Mouse (Mus musculus): ENCODE measurements around the gene Nrtn. TPM values are rescaled to one million over a fixed set of nuclear protein-coding genes. Genes with fewer than 3 reads are reported as not detected.

The Nrtn gene
- polyA plus RNA-seq, 1 experiment from 2014 or later, result 10.5 TPM

GRCm38 (mm10) chr17:56729656-56730055 is 27.7 kb downstream of the Nrtn start:
- Histone ChIP-seq H3K27me3 (replicated peaks; ENCODE audit: insufficient read depth, low read length) (no peaks in the 10 kb centered on the region), H3K9me3 (ENCODE audit: low read length) (no peaks in the 10 kb centered on the region), H3K4me1 (ENCODE audit: insufficient read depth, low read depth, low read length) (no peaks in the 10 kb centered on the region), H3K4me2 (replicated peaks; ENCODE audit: low read depth, low read length) (no peak overlapping the region), H3K4me3 (ENCODE audit: low read depth, low read length) (no peak overlapping the region), H3K36me3 (ENCODE audit: insufficient read depth, low read length) (no peaks in the 10 kb centered on the region), H3K9ac (replicated peaks; ENCODE audit: low read depth) (no peak overlapping the region), H3K27ac (ENCODE audit: low read length) (no peak overlapping the region)
- no peak for ATAC-seq
- TF ChIP-seq EP300 (IDR thresholded peaks at IDR 0.05) (no peak), CTCF (IDR thresholded peaks at IDR 0.05) (no peak)
- WGBS, result 56% methylated on average over 2 of the region's 2 CpGs
- DNase-seq (ENCODE audit: low spot score), result no peak

- Histone ChIP-seq H3K36me3 (ENCODE audit: insufficient read depth, low read length) (no peaks in the 10 kb centered on the region), H3K9ac (replicated peaks; ENCODE audit: low read depth) (no peak overlapping the region), H3K27ac (ENCODE audit: low read length) (no peak overlapping the region), H3K4me3 (ENCODE audit: low read depth, low read length) (no peak overlapping the region), H3K9me3 (ENCODE audit: low read length) (no peaks in the 10 kb centered on the region), H3K4me2 (replicated peaks; ENCODE audit: low read depth, low read length) (no peak overlapping the region), H3K4me1 (ENCODE audit: insufficient read depth, low read depth, low read length) (no peaks in the 10 kb centered on the region), H3K27me3 (replicated peaks; ENCODE audit: insufficient read depth, low read length) (no peaks in the 10 kb centered on the region)
- no peak for DNase-seq (ENCODE audit: low spot score)
- no peak for ATAC-seq
- TF ChIP-seq EP300 (IDR thresholded peaks at IDR 0.05), result no peak
- no peak for TF ChIP-seq CTCF (IDR thresholded peaks at IDR 0.05)
- WGBS, result 38% methylated on average over 6 of the region's 6 CpGs
Observed at GRCm38 (mm10) chr17:56729151-56729550, 28.2 kb downstream of the Nrtn start.

GRCm38 (mm10) chr17:56728117-56728516 is 29.2 kb downstream of the Nrtn start:
- Histone ChIP-seq H3K27ac (ENCODE audit: low read length) (no peak overlapping the region), H3K36me3 (ENCODE audit: insufficient read depth, low read length) (no peaks in the 10 kb centered on the region; the same call in 1 of the 2 replicates), H3K27me3 (replicated peaks; ENCODE audit: insufficient read depth, low read length) (no peaks in the 10 kb centered on the region), H3K9ac (replicated peaks; ENCODE audit: low read depth) (no peak overlapping the region), H3K4me2 (replicated peaks; ENCODE audit: low read depth, low read length) (no peak overlapping the region), H3K4me3 (ENCODE audit: low read depth, low read length) (no peak overlapping the region), H3K4me1 (ENCODE audit: insufficient read depth, low read depth, low read length) (no peaks in the 10 kb centered on the region), H3K9me3 (ENCODE audit: low read length) (no peaks in the 10 kb centered on the region)
- DNase-seq (ENCODE audit: low spot score), result peak; percentile 52
- peak; percentile 76 for ATAC-seq
- TF ChIP-seq CTCF (IDR thresholded peaks at IDR 0.05) (no peak), EP300 (IDR thresholded peaks at IDR 0.05) (no peak)
- 6% methylated on average over 12 of the region's 12 CpGs for WGBS

GRCm38 (mm10) chr17:56727659-56728058 is 29.7 kb downstream of the Nrtn start:
- H3K27ac ChIP-seq (ENCODE audit: low read length), result no peak overlapping the region
- H3K9me3 ChIP-seq (ENCODE audit: low read length), result no peaks in the 10 kb centered on the region
- H3K9ac ChIP-seq (replicated peaks; ENCODE audit: low read depth), result no peak overlapping the region
- no peaks in the 10 kb centered on the region for H3K27me3 ChIP-seq (replicated peaks; ENCODE audit: insufficient read depth, low read length)
- WGBS, result 13% methylated on average over 12 of the region's 12 CpGs
- TF ChIP-seq EP300 (IDR thresholded peaks at IDR 0.05), result no peak
- no peak for TF ChIP-seq CTCF (IDR thresholded peaks at IDR 0.05)
- H3K4me3 ChIP-seq (ENCODE audit: low read depth, low read length), result no peak overlapping the region
- no peak for DNase-seq (ENCODE audit: low spot score)
- H3K36me3 ChIP-seq (ENCODE audit: insufficient read depth, low read length), result peaks cover 3% of the 10 kb centered on the region; the same call in 1 of the 2 replicates
- H3K4me1 ChIP-seq (ENCODE audit: insufficient read depth, low read depth, low read length), result no peaks in the 10 kb centered on the region
- ATAC-seq, result no peak
- no peak overlapping the region for H3K4me2 ChIP-seq (replicated peaks; ENCODE audit: low read depth, low read length)

- no peaks in the 10 kb centered on the region for H3K9me3 ChIP-seq (ENCODE audit: low read length)
- H3K4me3 ChIP-seq (ENCODE audit: low read depth, low read length), result no peak overlapping the region
- TF ChIP-seq CTCF (IDR thresholded peaks at IDR 0.05) (no peak), EP300 (IDR thresholded peaks at IDR 0.05) (no peak)
- H3K4me2 ChIP-seq (replicated peaks; ENCODE audit: low read depth, low read length), result no peak overlapping the region
- H3K27me3 ChIP-seq (replicated peaks; ENCODE audit: insufficient read depth, low read length), result no peaks in the 10 kb centered on the region
- H3K36me3 ChIP-seq (ENCODE audit: insufficient read depth, low read length), result peaks cover 6% of the 10 kb centered on the region; the same call in 1 of the 2 replicates
- H3K9ac ChIP-seq (replicated peaks; ENCODE audit: low read depth), result no peak overlapping the region
- H3K27ac ChIP-seq (ENCODE audit: low read length), result no peak overlapping the region
- DNase-seq (ENCODE audit: low spot score) (no peak), ATAC-seq (no peak)
- H3K4me1 ChIP-seq (ENCODE audit: insufficient read depth, low read depth, low read length), result no peaks in the 10 kb centered on the region
- 21% methylated on average over 7 of the region's 7 CpGs for WGBS
Observed at GRCm38 (mm10) chr17:56727029-56727649, 30.2 kb downstream of the Nrtn start.

GRCm38 (mm10) chr17:56723419-56724161 is 33.7 kb downstream of the Nrtn start:
- Histone ChIP-seq H3K9me3 (ENCODE audit: low read length) (no peaks in the 10 kb centered on the region), H3K4me3 (ENCODE audit: low read depth, low read length) (no peak overlapping the region), H3K9ac (replicated peaks; ENCODE audit: low read depth) (no peak overlapping the region), H3K36me3 (ENCODE audit: insufficient read depth, low read length) (peaks cover 6% of the 10 kb centered on the region; the same call in 1 of the 2 replicates), H3K4me1 (ENCODE audit: insufficient read depth, low read depth, low read length) (peaks cover under 1% of the 10 kb centered on the region; the same call in 1 of the 2 replicates), H3K27me3 (replicated peaks; ENCODE audit: insufficient read depth, low read length) (no peaks in the 10 kb centered on the region), H3K27ac (ENCODE audit: low read length) (no peak overlapping the region), H3K4me2 (replicated peaks; ENCODE audit: low read depth, low read length) (no peak overlapping the region)
- DNase-seq (ENCODE audit: low spot score) (no peak), ATAC-seq (no peak)
- WGBS, result 76% methylated on average over 11 of the region's 11 CpGs
- TF ChIP-seq CTCF (IDR thresholded peaks at IDR 0.05) (no peak), EP300 (IDR thresholded peaks at IDR 0.05) (no peak)

All from lung, postnatal 0 days (tissue).